Mouse (Mus musculus) small intestine, adult 2 months (tissue): Measurements from ENCODE around the gene Slco3a1.

Experiments used
- CTCF ChIP-seq: fragments of 200-500 bp; IDR thresholded peaks from 2 replicates; pipeline ENCODE4 v1.5.1; 2012; ENCODE audit warnings: low read depth, mild to moderate bottlenecking, control low read depth, inconsistent platforms, low read length, moderate library complexity, mixed read lengths; ENCODE audit not compliant: insufficient replicate concordance, insufficient read length; ENCODE audit errors: extremely low read depth
- POLR2A ChIP-seq: fragments of 200-500 bp; IDR thresholded peaks from 2 replicates; pipeline ENCODE4 v1.6.1; 2012; ENCODE audit warnings: low read depth, mild to moderate bottlenecking, control low read depth, inconsistent platforms, low read length, moderate library complexity

- TF ChIP-seq CTCF (no peak), POLR2A (no peak)
Observed at GRCm38 (mm10) chr7:74518255-74518654, 36.3 kb downstream of the Slco3a1 start.
